Mouse (Mus musculus) adrenal gland (tissue): ENCODE data around the gene Xkrx.
"Not testable (repeated sequence)": the region's sequence is repeated elsewhere in the genome, so short reads cannot be mapped to it uniquely, and the experiment has no call there.

ENCODE experiments used
- intact Hi-C: fragments of 180-260 bp; cut with DNase I; formaldehyde crosslinking; loops from one replicate; pipeline ENCODE4 v1.15.1; 2025
- long read RNA-seq, 2 experiments: library from polyadenylated mRNA; unstranded; transcript quantifications; one replicate each; pipeline ENCODE4 v2.0.0; 2020; ENCODE audit warnings: borderline replicate concordance in 1 of 2; ENCODE audit not compliant: insufficient replicate concordance in 1 of 2

Xkrx gene
- long read RNA-seq, experiment 1, partial matches to known transcripts = 1 of 1 reads
- long read RNA-seq, experiment 1, other reads (novel, unspliced or antisense) = 0 of 1 reads
- long read RNA-seq, experiment 2 = 0 reads

- intact Hi-C loops = no loop called here
Measured at GRCm38 (mm10) chrX:134162043-134162720, at the start of gene Xkrx. Gene Xkrx (minus strand): TSS chrX:134162076.

GRCm38 (mm10) chrX:134211151-134211642 lies 49.3 kb upstream of the Xkrx start:
- intact Hi-C loops = no loop called here

GRCm38 (mm10) chrX:134208491-134208890 lies 46.6 kb upstream of the Xkrx start:
- intact Hi-C loops = no loop called here

DNA sequence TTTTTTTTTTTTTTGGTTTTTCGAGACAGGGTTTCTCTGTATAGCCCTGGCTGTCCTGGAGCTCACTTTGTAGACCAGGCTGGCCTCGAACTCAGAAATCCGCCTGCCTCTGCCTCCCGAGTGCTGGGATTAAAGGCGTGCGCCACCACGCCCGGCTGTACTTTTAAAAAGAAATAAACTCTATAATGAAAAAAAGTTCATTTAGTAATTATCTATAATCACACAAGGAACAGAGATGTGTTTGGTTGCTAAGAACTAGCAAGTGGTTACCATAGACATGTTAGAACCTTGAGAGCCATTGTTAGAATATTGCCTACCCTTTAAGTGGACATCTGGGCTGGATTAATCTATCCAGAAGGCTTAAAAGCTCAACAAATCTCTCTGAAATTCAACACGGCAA lies 25.3 kb upstream of the Xkrx start, which contains the start of gene Arl13a:
Gene Arl13a (plus strand): TSS at position 301 of the 400 bp plus-strand sequence.
- intact Hi-C loops = not testable (repeated sequence)

DNA sequence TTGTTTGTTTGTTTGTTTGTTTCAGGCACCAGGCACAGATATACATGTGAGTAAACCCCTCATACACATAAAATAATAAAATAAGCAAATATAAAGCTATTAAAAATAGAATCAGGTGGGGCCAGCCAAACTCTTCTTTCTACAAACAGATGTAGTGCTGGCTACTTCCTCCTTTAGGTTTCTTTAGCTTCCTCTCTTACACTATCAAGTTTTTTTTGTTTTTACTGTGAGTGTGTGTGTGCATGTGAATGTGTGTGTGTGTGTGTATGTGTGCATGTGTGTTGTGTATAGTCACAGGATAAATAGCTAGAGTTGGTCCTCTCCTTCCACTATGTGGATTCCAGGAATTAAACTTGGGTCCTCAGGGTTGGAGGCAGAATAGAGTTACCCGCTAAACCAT lies 12.8 kb upstream of the Xkrx start:
- intact Hi-C loops = no loop called here

DNA sequence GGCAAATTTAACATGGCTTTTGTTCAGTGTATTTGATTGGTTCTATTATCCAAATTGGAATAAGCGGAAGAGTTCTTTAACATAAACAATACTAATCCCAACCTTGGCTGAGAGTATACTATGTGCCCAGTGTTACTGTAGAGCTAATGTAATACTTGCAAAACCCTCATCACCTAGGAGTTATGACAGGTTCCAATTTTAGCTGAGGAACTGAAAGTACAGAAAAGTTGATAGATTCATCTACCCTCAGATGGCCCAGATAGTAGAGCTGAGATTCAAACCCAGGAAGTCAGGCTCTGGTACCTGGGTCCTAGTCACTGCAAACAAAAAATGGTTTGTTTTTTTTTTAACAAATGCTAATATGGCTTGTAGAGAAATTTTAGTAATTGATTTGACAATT lies 8.7 kb upstream of the Xkrx start:
- intact Hi-C loops = no loop called here

DNA sequence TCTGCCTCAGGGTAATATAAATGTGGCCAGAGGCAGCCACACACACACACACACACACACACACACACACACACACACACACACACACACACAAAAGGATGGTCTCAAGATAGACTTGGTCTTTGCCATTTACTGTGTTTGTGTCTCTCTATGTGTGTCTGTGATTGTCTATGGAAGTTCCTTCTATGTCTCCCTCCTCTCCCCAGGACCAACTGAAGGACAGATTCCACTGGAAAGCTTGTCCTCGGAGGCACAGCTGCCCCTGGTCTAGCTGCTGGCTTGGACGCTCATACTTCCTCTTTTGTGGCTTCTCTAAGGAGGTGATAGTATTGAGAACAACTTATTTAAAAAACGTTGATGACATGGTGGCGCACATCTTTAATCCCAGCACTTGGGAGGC lies 1.6 kb upstream of the Xkrx start:
- intact Hi-C loops = no loop called here

GRCm38 (mm10) chrX:134162826-134163225 lies 950 bp upstream of the Xkrx start:
- intact Hi-C loops = no loop called here

GRCm38 (mm10) chrX:134160442-134160841 lies 1.4 kb downstream of the Xkrx start:
- intact Hi-C loops = no loop called here

DNA sequence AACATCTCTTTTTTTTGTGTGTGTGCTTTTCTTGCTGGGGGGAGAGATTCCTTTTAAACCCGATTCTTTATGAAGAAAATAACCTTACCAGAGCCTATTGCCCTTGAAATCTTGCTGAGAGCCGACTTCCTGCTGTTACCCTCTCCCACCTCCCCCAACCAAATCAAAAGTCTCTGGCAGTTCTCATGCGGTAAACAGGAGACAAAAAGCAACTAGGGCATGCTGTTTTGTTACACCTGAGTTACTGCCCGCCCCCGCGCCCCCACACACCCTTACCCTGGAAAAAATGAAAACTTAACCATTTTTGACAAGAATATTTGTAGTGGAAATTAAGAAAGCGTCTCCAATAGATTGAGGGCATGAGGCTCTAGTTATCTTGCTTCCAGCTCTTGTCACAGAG lies 3.7 kb downstream of the Xkrx start:
- intact Hi-C loops = no loop called here

GRCm38 (mm10) chrX:134141986-134142385 lies 19.9 kb downstream of the Xkrx start:
- intact Hi-C loops = no loop called here

DNA sequence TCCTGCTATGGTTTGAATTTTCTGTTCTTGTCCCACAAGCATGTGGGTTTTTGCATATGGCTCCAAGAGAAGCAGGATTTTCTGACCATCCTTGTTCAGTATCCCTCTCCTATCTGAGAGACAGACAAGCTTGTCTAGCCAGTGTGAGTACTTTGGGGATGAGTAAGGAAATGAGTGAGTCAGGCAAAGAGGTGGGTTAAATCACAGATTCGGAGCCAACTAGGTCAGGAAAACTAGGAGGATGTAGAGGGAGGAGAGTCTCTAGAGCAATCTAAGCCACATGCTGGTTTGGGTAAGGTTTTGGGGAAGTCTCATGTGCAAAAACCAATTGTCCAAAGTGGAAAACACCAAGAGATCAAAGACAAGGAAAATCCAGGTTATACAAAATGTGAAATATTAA lies 20.3 kb downstream of the Xkrx start:
- intact Hi-C loops = no loop called here

DNA sequence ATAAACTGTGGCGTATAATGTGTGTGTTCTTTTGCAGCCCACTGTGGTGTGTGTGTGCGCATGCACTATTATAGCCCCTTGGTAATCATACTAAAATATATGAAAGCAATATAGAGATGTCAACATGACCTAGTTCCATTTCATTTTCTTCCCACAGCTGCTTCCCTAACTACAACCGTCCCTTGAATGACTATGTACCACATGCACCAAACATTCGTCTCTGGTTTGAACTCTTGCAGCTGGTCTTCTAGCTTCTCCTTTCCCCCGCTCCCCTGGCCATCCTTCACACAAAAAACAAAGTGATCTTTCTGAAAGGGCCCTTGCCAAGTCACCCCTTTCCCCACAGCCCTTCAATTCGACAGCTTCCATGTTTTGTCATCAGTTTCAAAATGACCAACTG lies 21.9 kb downstream of the Xkrx start:
- intact Hi-C loops = no loop called here

DNA sequence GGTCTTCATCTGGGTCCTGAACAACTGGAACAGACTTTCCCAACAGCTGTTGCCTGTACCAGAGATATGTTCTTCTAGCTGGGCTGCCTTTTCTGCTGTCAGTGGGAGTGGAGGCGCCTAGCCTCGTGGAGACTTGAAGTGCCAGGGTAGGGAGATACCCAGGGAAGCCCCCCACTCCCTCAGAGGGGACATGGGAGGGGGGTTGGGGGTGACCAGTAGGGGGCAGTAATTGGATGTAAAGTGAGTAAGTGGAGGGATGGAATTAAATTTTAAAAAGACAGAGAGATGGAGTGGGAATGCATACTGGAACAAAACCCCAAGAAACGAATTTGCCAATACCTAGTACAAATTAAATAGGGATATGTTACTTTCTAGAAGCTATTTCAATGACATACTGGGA lies 28.1 kb downstream of the Xkrx start:
- intact Hi-C loops = loop anchor here (2.0 kb wide), 1 partner anchor 185 kb away; no protein-coding TSS in a partner anchor

DNA sequence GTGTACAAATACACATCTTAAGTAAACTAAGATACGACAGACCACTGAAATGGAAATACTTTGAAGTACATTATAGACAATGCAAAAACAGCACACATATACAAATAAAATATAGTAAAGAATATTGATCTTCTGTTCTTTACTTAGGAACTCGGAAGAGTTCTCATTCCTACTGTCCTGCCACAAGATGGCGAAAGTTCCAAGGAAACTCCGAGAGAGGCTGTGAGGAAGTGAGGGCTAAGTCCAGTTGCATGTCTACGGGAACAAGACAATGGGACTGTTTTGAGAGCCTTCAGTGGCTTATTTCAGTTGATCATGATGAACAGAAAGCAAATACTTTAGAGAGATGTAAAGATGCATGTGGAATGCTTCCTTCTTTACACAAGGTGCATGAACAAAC lies 29.6 kb downstream of the Xkrx start:
- intact Hi-C loops = no loop called here

DNA sequence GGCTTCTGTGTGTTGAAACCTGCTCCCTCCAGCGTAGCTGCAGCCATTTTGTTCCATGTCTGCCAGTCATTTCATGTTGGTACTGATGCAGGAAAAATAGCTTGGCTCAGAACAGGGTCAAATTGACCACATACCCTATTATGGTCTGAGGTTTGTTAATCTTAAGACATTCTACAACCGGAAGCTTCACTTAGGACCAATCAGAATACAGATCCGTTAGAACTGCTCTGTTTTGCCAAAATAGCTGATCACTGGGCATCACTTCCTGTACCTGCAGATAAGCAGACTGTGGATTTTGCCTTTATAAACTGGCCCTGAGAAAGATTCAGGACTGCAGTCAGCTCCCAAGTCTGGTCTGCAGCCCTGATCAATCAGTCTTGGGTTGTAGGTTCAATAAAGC lies 33.3 kb downstream of the Xkrx start:
- intact Hi-C loops = no loop called here

GRCm38 (mm10) chrX:134116417-134116816 lies 45.5 kb downstream of the Xkrx start:
- intact Hi-C loops = no loop called here

- intact Hi-C loops = no loop called here
Measured at GRCm38 (mm10) chrX:134111767-134112166, 50.1 kb downstream of the Xkrx start.

GRCm38 (mm10) chrX:134102641-134103040 lies 59.2 kb downstream of the Xkrx start:
- intact Hi-C loops = no loop called here
